Mouse (Mus musculus) heart, embryonic 13.5 days (tissue): ENCODE data around the gene Podxl. TPM values are rescaled to one million over a fixed set of nuclear protein-coding genes. Genes with fewer than 3 reads are reported as not detected.

Experiments used
- ATAC-seq: fragments of 200-750 bp; cut with Nextera tagmentation; 2 replicates; pipeline ENCODE4 v1.8.0; 2017; ENCODE audit warnings: moderate TSS enrichment; ENCODE audit not compliant: insufficient number of reproducible peaks, low FRiP score, low TSS enrichment; ENCODE audit errors: extremely low read depth
- H3K27ac ChIP-seq: fragments of 300-500 bp; sonication (generic); replicated peaks from 2 replicates; pipeline ENCODE4 v1.5.1; 2015; ENCODE audit warnings: moderate library complexity, mild to moderate bottlenecking, inconsistent platforms
- H3K27me3 ChIP-seq: fragments of 300-500 bp; sonication (generic); replicated peaks from 2 replicates; pipeline ENCODE4 v1.6.1; 2015; ENCODE audit warnings: mild to moderate bottlenecking, inconsistent platforms
- H3K36me3 ChIP-seq: fragments of 300-500 bp; sonication (generic); 2 replicates; pipeline ENCODE4 v1.6.1; 2015; ENCODE audit warnings: mild to moderate bottlenecking, inconsistent platforms
- H3K4me1 ChIP-seq: fragments of 300-500 bp; sonication (generic); 2 replicates; pipeline ENCODE4 v1.6.1; 2015; ENCODE audit warnings: inconsistent platforms
- H3K4me2 ChIP-seq: fragments of 300-500 bp; sonication (generic); 2 replicates; pipeline ENCODE4 v1.6.1; 2015; ENCODE audit warnings: inconsistent platforms, mild to moderate bottlenecking, moderate library complexity
- H3K4me3 ChIP-seq: fragments of 300-500 bp; sonication (generic); 2 replicates; pipeline ENCODE4 v1.5.1; 2015; ENCODE audit warnings: moderate library complexity, mild to moderate bottlenecking, inconsistent platforms
- H3K9ac ChIP-seq: fragments of 300-500 bp; sonication (generic); 2 replicates; pipeline ENCODE4 v1.6.1; 2015; ENCODE audit warnings: inconsistent platforms, mild to moderate bottlenecking, moderate library complexity
- H3K9me3 ChIP-seq: fragments of 300-500 bp; sonication (generic); 2 replicates; pipeline ENCODE4 v1.6.1; 2016; ENCODE audit warnings: inconsistent platforms
- WGBS: fragments of 180-500 bp; shearing (Covaris S2); methylation state at CpG from one replicate; pipeline ENCODE4 v1.1.7; 2015; ENCODE audit warnings: mixed read lengths; 5-methylcytosine and 5-hydroxymethylcytosine counted together
- polyA plus RNA-seq: library from polyadenylated mRNA; unstranded; fragments of >200 nt; fragmentation: Nextera tagmentation; extraction: Ambion mirVana; gene quantifications from 2 replicates; pipeline ENCODE4 v1.2.1, GENCODE M21; 2015

The Podxl gene
- polyA plus RNA-seq, 1 experiment from 2014 or later, result 22.2 TPM

DNA sequence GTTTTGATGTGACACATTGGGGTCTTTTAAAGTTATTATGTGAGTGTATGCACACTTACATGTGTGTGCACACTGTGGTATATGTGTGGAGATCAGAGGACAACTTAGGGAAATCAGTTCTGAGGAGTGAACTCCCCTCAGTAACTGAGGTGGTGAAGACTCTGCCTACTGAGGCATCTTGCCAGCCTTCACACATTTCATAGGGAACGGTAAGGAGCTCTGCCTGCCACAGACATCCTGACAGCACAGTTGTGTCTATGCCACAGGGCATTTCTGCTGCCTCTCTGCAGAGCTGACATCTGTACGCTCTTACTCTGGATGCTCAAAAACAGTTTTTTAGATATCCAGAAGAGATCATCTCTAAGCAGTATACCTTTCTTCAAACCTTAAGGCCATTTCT, 67.6 kb downstream of the Podxl start:
- WGBS, result 81% methylated on average over 2 of the region's 2 CpGs
- Histone ChIP-seq H3K9me3 (no peaks in the 10 kb centered on the region), H3K9ac (no peak overlapping the region), H3K36me3 (peaks cover 63% of the 10 kb centered on the region), H3K4me3 (no peak overlapping the region), H3K4me1 (no peaks in the 10 kb centered on the region), H3K27ac (no peak overlapping the region), H3K27me3 (no peaks in the 10 kb centered on the region), H3K4me2 (no peak overlapping the region)
- ATAC-seq, result no peak

DNA sequence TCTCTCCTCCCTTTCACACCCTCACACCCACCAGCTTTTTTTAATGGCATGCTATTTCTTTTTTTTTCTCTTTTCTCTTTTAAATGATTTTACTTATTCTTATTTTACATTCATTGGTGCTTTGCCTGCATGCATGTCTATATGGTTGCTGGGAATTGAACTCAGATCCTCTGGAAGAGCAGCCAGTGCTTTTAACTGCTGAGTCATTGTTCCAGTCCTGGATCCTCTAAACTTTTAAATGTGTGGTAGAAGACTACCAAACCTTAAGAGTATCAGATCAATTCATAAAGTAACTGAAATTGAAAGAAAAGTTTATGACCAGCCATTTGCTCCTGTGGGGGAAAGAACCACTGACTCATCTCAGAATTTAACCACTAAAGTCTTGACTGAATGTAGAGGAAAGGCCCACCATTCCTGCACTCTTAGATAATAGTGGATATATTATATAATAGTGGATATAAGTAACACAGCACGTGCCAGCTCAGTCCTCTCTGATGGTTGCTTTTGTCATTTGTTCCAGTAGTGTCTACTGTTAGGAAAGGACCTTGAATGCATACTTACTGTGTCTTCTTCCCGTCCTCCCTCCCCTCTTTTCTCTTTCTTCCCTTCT, 68.6 kb downstream of the Podxl start:
- Histone ChIP-seq H3K4me2 (no peak overlapping the region), H3K9me3 (no peaks in the 10 kb centered on the region), H3K4me1 (no peaks in the 10 kb centered on the region), H3K9ac (no peak overlapping the region), H3K4me3 (no peak overlapping the region), H3K36me3 (peaks cover 66% of the 10 kb centered on the region), H3K27me3 (no peaks in the 10 kb centered on the region), H3K27ac (no peak overlapping the region)
- no peak for ATAC-seq
- 79% methylated on average over 2 of the region's 2 CpGs for WGBS

DNA sequence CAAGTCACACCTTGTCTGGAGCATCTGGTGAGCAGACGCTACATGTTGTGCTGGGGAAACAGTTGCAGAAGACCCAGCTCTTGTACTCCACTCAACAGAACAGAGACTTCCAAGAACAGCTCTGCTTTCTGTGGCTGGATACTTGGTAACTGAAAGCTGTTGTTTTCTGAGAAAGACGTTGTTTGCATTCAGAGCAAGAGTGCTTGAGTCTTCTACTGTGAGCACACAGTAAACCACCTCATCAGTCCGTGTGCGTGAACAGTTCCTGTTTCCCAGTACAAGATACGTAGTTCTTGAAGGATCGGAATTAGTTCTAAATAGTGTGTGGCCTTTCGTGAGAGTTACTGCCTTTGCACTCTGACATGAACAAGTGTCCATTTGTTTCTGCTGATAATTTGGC, 73.8 kb downstream of the Podxl start:
- Histone ChIP-seq H3K4me2 (no peak overlapping the region), H3K9me3 (no peaks in the 10 kb centered on the region), H3K36me3 (peaks cover 66% of the 10 kb centered on the region), H3K4me3 (no peak overlapping the region), H3K4me1 (no peaks in the 10 kb centered on the region), H3K27me3 (no peaks in the 10 kb centered on the region), H3K9ac (no peak overlapping the region), H3K27ac (no peak overlapping the region)
- no peak for ATAC-seq
- 92% methylated on average over 7 of the region's 7 CpGs for WGBS

DNA sequence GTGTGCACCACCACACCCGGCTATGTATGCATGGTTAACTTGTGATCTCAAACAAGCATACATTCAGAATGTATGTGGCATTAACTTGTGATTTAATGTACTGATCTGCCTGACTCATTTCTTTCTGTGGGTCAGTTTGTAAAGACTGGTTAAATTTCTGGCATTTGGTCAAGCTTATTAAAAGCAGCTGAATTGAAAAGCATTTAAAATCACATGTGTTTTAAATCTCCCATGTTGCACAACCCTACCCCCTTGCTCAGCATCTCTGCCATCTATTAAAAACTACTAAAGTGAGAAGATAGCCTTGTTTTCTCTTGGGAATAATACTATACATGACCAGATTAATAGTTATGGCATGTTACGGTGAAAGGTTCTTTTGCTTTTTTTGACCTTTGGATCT, 77.2 kb downstream of the Podxl start:
- Histone ChIP-seq H3K27me3 (no peaks in the 10 kb centered on the region), H3K4me1 (no peaks in the 10 kb centered on the region), H3K4me2 (no peak overlapping the region), H3K9me3 (no peaks in the 10 kb centered on the region), H3K36me3 (peaks cover 57% of the 10 kb centered on the region), H3K27ac (no peak overlapping the region), H3K4me3 (no peak overlapping the region), H3K9ac (no peak overlapping the region)
- ATAC-seq, result no peak
- 94% methylated on average over 2 of the region's 2 CpGs for WGBS

DNA sequence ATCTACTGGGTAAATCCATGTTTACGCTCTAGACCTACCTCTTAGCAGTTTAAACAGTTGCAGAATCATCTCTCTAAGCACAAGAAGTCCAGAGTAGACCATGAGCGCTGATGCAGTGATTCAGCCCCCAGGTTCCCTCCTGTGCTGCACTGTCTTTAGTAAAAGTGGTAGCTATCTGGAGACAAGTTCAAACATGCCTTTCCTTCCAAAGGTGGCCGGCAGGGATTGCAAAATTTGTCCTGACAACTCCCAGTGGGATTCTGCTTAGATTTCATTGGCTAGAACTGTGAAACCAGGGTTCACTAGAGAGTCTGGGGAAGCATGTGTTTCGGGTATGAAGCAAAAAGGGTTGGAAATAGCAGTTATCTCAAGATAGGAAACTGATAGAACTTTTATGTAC, 83.8 kb downstream of the Podxl start:
- no peaks in the 10 kb centered on the region for H3K4me1 ChIP-seq
- H3K4me3 ChIP-seq, result no peak overlapping the region
- ATAC-seq, result no peak
- 82% methylated on average over 4 of the region's 4 CpGs for WGBS
- no peaks in the 10 kb centered on the region for H3K9me3 ChIP-seq
- H3K27me3 ChIP-seq, result no peaks in the 10 kb centered on the region
- H3K9ac ChIP-seq, result no peak overlapping the region
- H3K27ac ChIP-seq, result no peak overlapping the region
- H3K36me3 ChIP-seq, result peaks cover 46% of the 10 kb centered on the region
- H3K4me2 ChIP-seq, result no peak overlapping the region

DNA sequence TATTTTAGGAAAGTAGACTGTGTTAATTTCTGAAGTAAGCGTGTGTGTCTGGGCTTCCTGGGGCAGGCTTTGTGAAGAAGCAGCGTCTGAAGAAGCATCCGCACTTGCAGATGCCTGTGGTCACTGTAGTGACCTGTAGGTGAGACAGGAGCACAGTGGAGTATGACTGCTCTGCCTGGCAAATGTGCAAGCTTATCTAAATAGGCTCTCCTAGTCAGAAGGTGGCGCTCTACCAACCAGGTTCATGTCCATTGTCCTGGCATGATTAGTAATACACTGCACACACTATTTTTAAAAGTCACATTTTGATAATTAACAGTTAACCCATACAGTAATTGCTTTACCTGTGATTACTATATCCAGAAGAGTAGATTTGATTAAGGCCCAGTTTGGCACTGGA, 85.6 kb downstream of the Podxl start:
- Histone ChIP-seq H3K4me2 (no peak overlapping the region), H3K9me3 (no peaks in the 10 kb centered on the region), H3K4me3 (no peak overlapping the region), H3K4me1 (no peaks in the 10 kb centered on the region), H3K27ac (no peak overlapping the region), H3K36me3 (peaks cover 58% of the 10 kb centered on the region), H3K27me3 (no peaks in the 10 kb centered on the region), H3K9ac (no peak overlapping the region)
- 68% methylated on average over 4 of the region's 4 CpGs for WGBS
- no peak for ATAC-seq

Other genes starting within 250 kb of the Podxl start
- 172 and 188 TPM in 2 replicates for gene Mkln1, start 165.2 kb downstream of the Podxl start, polyA plus RNA-seq